Mouse (Mus musculus) hindbrain, postnatal 0 days (tissue): ENCODE measurements around the gene Pigl. TPM values are rescaled to one million over a fixed set of nuclear protein-coding genes. Genes with fewer than 3 reads are reported as not detected.
A peak's percentile ranks its signal among the peaks of the same experiment; 100 is the strongest.

ENCODE experiments used
- ATAC-seq: fragments of 200-750 bp; cut with Nextera tagmentation; 2 replicates; pipeline ENCODE4 v1.8.0; 2017; ENCODE audit warnings: mild to moderate bottlenecking, moderate TSS enrichment, moderate library complexity
- DNase-seq: peaks from one replicate; pipeline ENCODE4 v3.0.0-alpha.2; 2015; ENCODE audit warnings: low spot score
- H3K27ac ChIP-seq: fragments of 300-500 bp; sonication (generic); 2 replicates; pipeline ENCODE4 v1.5.1; 2014; ENCODE audit warnings: mild to moderate bottlenecking
- H3K27me3 ChIP-seq: fragments of 300-500 bp; sonication (generic); 2 replicates; pipeline ENCODE4 v1.6.1; 2014; ENCODE audit warnings: low read length, mixed read lengths; ENCODE audit not compliant: insufficient read depth
- H3K36me3 ChIP-seq: fragments of 300-500 bp; sonication (generic); 2 replicates; pipeline ENCODE4 v1.6.1; 2014; ENCODE audit warnings: low read length, mixed read lengths; ENCODE audit not compliant: insufficient read depth
- H3K4me1 ChIP-seq: fragments of 300-500 bp; sonication (generic); 2 replicates; pipeline ENCODE4 v1.6.1; 2014; ENCODE audit warnings: antibody characterized with exemption, low read length, mixed read lengths; ENCODE audit not compliant: insufficient read depth
- H3K4me2 ChIP-seq: fragments of 300-500 bp; sonication (generic); 2 replicates; pipeline ENCODE4 v1.6.1; 2014; ENCODE audit warnings: low read depth, mild to moderate bottlenecking, low read length, moderate library complexity, mixed read lengths
- H3K4me3 ChIP-seq: fragments of 300-500 bp; sonication (generic); 2 replicates; pipeline ENCODE4 v1.5.1; 2014; ENCODE audit warnings: low read length
- H3K9ac ChIP-seq: fragments of 300-500 bp; sonication (generic); replicated peaks from 2 replicates; pipeline ENCODE4 v1.6.1; 2014; ENCODE audit warnings: mild to moderate bottlenecking, low read length, moderate library complexity, mixed read lengths
- H3K9me3 ChIP-seq: fragments of 300-500 bp; sonication (generic); 2 replicates; pipeline ENCODE4 v1.6.1; 2016; ENCODE audit warnings: low read length, mixed read lengths
- CTCF ChIP-seq: IDR thresholded peaks from 2 replicates; pipeline ENCODE4 v1.5.1; 2016; ENCODE audit warnings: antibody characterized with exemption, control low read depth, low read depth
- WGBS: fragments of 180-500 bp; shearing (Covaris S2); extraction: QIAGEN DNeasy Blood & Tissue Kit; methylation state at CpG from one replicate; pipeline ENCODE4 v1.1.7; 2014; 5-methylcytosine and 5-hydroxymethylcytosine counted together
- polyA plus RNA-seq: library from polyadenylated mRNA; unstranded; fragments of >200 nt; fragmentation: Nextera tagmentation; extraction: Ambion mirVana; gene quantifications from 2 replicates; pipeline ENCODE4 v1.2.1, GENCODE M21; 2015
- total RNA-seq: library from RNA; depleted of rRNA; stranded (reverse); fragments of >200 nt; gene quantifications from 2 replicates; pipeline ENCODE4 v1.2.3, GENCODE M21; 2014

The Pigl gene
- total and polyA plus RNA-seq, 2 experiments from 2014 or later = 6.7 to 6.9 TPM

DNA sequence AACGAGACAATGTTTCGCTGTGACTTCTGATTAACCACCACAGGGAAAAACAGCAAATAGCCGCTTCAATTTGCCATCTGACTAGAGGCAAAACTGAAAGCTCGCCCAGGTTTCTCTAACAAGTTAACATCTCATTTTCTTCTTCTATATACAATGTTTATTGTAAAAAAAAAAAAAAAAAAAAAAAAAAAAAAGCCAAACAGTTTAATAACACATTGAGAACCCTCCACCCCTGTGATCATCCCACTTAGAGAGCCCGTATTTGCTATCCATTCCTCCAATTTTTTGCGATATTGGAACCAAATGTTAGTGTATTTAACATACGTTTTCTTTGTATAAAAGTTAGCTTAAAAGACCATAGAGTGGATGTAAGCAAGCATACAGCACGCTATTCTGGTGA is 78.8 kb downstream of the Pigl start:
- Histone ChIP-seq H3K27ac (no peak overlapping the region), H3K4me2 (peak overlapping the region; percentile 86), H3K9me3 (no peaks in the 10 kb centered on the region), H3K4me3 (peak overlapping the region; percentile 84; the same call in 1 of the 2 replicates), H3K36me3 (peaks cover 3% of the 10 kb centered on the region; the same call in 1 of the 2 replicates), H3K9ac (no peak overlapping the region), H3K27me3 (no peaks in the 10 kb centered on the region), H3K4me1 (peaks cover 3% of the 10 kb centered on the region; the same call in 1 of the 2 replicates)
- DNase-seq (no peak), ATAC-seq (no peak)
- no peak for TF ChIP-seq CTCF
- WGBS = 74% methylated on average over 8 of the region's 8 CpGs

DNA sequence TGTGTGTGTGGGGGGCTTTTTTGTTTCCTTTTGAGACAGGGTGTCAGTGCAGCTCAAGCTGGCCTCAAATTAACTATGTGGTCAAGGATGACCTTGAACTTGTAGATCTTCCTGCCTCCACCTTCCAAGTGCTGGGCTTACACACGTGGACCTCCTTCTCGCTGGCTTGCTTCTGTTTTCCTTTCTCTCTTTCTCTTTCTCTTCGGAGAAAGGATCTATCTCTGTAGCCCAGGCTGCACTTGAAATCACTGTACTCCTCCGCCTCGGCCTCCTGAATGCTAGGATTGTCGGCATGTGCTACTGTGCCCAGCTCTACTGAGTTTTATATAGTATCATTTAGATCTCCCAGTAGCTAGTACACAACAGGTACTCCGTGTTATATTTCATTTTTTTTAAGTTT is 79.3 kb downstream of the Pigl start:
- TF ChIP-seq CTCF = no peak
- ATAC-seq = no peak
- Histone ChIP-seq H3K9me3 (no peaks in the 10 kb centered on the region), H3K9ac (no peak overlapping the region), H3K27me3 (no peaks in the 10 kb centered on the region), H3K4me3 (peak overlapping the region; percentile 84), H3K36me3 (peaks cover 3% of the 10 kb centered on the region; the same call in 1 of the 2 replicates), H3K4me1 (peaks cover 3% of the 10 kb centered on the region; the same call in 1 of the 2 replicates), H3K4me2 (peak overlapping the region; percentile 86), H3K27ac (no peak overlapping the region)
- 12% methylated on average over 7 of the region's 7 CpGs for WGBS
- DNase-seq = no peak

DNA sequence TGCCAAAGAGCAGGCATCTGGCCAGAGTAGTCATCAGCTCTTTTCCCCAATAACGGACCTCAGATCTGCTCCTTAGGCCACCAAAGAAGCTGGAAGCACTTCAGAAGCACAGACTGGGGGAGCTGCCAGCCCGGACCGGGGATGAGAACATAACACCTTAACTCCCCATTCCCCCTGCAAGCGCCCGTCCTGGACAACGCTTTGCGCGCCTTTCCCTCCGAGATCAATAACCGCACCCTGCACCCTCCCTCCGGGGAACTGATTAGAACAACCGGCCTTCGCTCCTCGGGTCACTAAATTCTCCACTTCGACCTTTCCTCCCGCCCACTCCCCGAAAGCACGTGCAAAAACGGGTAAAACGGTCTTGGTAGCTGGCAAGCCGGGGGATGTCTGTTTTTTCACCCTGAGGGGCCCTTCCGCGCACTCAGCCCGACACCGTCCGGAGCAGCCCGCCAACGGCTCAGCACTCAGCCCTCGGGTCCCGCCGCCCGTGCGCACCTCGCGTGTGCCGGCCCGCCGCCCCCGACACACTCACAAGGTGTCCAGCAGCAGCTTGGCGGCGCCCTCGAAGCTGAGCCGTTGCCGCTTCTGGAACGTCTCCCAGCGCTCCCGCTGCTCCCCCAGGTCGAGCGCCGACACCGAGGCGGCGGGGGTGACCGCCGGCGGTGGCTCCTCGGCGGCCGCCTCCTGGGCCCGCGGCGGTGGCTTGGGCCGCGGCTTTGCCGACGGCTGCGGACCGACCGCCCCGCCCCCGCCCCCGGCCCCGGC is 80.2 kb downstream of the Pigl start:
- Histone ChIP-seq H3K4me3 (peak overlapping the region; percentile 84), H3K27ac (peak overlapping the region; percentile 86), H3K36me3 (no peaks in the 10 kb centered on the region), H3K4me2 (peak overlapping the region; percentile 86), H3K9ac (peak overlapping the region; percentile 97), H3K9me3 (no peaks in the 10 kb centered on the region), H3K27me3 (no peaks in the 10 kb centered on the region), H3K4me1 (peaks cover 3% of the 10 kb centered on the region; the same call in 1 of the 2 replicates)
- TF ChIP-seq CTCF = no peak
- WGBS = under 1% methylated on average over 68 of the region's 73 CpGs
- DNase-seq (peak; percentile 66), ATAC-seq (peak; percentile 84)

DNA sequence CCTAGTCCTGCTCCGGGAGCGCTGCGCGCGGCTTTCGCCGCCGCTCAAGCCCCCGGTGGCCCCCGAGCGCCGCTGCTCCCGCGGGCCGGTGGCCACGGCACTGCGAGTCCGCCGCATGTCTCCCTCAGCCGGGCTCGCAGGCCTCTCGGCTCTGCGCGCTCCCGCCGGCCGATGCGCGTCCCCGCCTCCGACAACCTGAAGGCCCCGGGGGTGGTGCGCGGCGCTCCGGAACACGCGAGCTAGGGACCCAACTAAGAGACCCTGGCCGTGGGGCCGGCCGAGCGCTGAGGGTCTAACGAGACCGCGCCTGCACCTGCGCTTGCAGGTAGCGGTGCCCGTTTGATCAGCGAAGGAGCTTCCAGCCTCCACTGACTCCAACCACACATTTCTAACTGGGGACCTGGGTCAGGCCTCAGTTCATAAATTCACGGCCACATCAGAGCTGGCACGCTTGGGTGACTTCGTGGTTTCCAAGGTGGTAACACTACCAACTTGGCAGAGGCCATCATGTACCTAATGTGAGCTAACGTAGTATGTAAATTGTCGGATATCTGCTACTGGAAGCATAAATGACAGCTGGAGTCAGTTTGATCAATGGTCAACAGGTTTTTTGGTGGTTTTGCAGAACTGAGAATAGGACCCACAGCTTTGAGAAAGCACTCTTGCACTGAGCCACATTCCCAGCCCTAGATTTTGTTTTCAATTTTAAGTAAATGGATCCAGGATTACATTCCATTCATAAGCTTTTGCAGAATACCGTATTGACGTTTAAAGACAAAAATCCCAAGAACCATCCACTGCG is 81.0 kb downstream of the Pigl start, which contains the start of gene Cenpv:
Cenpv (minus strand) TSS at position 173 of the 802 bp plus-strand sequence.
- peak within 1 kb of the TSS; percentile 84 for H3K4me3 ChIP-seq
- no peak for TF ChIP-seq CTCF
- peak; percentile 83 for DNase-seq
- ATAC-seq = peak; percentile 88
- peaks cover 3% of the 10 kb centered on the region; the same call in 1 of the 2 replicates for H3K4me1 ChIP-seq
- H3K4me2 ChIP-seq = peak within 1 kb of the TSS; percentile 86
- peak within 1 kb of the TSS; percentile 86 for H3K27ac ChIP-seq
- H3K27me3 ChIP-seq = no peaks in the 10 kb centered on the region
- WGBS = 5% methylated on average over 49 of the region's 57 CpGs
- H3K9ac ChIP-seq = peak within 1 kb of the TSS; percentile 97
- no peaks in the 10 kb centered on the region for H3K9me3 ChIP-seq
- H3K36me3 ChIP-seq = no peaks in the 10 kb centered on the region

DNA sequence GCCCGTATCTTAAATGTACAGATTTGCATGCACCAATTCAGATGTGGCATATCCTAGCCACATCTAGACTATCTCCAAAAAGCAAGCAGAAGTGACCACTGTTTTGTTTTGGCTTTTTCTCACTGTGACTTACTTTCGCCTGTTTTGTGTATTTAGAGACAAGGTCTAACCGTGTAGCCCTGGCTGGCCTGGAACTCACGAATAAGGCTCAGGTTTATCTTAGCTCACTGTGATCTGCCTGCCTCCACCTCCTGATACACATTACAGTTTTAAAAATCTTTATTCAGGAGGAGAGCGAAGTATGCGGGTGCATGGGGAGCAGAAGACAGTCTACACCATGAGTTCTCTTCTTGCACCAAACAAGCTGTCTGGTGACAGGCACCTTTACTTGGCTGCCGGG is 81.9 kb downstream of the Pigl start:
- peaks cover 3% of the 10 kb centered on the region; the same call in 1 of the 2 replicates for H3K4me1 ChIP-seq
- DNase-seq = no peak
- no peak overlapping the region for H3K9ac ChIP-seq
- no peaks in the 10 kb centered on the region for H3K27me3 ChIP-seq
- H3K27ac ChIP-seq = no peak overlapping the region
- H3K9me3 ChIP-seq = no peaks in the 10 kb centered on the region
- no peaks in the 10 kb centered on the region for H3K36me3 ChIP-seq
- H3K4me3 ChIP-seq = no peak overlapping the region
- 89% methylated on average over 7 of the region's 7 CpGs for WGBS
- no peak overlapping the region for H3K4me2 ChIP-seq
- TF ChIP-seq CTCF = no peak
- no peak for ATAC-seq

DNA sequence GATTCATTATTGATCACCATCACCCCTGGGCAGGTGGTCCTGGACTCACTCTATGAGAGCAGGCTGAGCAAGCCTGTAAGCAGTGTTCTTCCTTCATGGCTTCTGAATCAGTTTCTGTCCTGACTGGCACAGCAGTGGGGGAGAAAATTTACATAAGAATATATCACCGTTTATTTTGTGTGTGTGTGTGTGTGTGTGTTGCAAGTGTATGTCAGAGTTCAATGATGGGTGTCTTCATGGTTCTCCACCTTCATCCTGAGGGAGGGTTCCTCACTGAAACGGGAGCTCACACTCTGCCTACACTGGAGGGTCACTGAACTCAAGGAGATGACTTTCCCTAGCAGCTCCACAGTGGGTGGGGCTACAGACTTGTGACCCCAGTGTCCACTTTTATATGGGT is 82.7 kb downstream of the Pigl start:
- H3K9ac ChIP-seq = no peak overlapping the region
- H3K27ac ChIP-seq = no peak overlapping the region
- no peak for TF ChIP-seq CTCF
- H3K36me3 ChIP-seq = no peaks in the 10 kb centered on the region
- H3K4me3 ChIP-seq = no peak overlapping the region
- H3K4me2 ChIP-seq = no peak overlapping the region
- no peaks in the 10 kb centered on the region for H3K27me3 ChIP-seq
- no peak for DNase-seq
- 44% methylated on average over 2 of the region's 2 CpGs for WGBS
- H3K9me3 ChIP-seq = no peaks in the 10 kb centered on the region
- no peak for ATAC-seq
- H3K4me1 ChIP-seq = peaks cover 3% of the 10 kb centered on the region; the same call in 1 of the 2 replicates
